Mouse (Mus musculus) myocyte (in vitro differentiated cells): ENCODE measurements around the gene Noxa1. TPM values are rescaled to one million over a fixed set of nuclear protein-coding genes. Genes with fewer than 3 reads are reported as not detected.

Source experiments
- H3K27me3 ChIP-seq: one replicate; pipeline ENCODE4 v1.6.1; 2011; ENCODE audit not compliant: control insufficient read depth, insufficient read depth, insufficient read length
- H3K36me3 ChIP-seq: one replicate; pipeline ENCODE4 v1.6.1; 2011; ENCODE audit not compliant: control insufficient read depth, insufficient read depth
- H3K4me2 ChIP-seq: one replicate; pipeline ENCODE4 v1.6.1; 2011; ENCODE audit warnings: low read depth, control low read depth
- H3K4me3 ChIP-seq: one replicate; pipeline ENCODE4 v1.5.1; 2011; ENCODE audit warnings: mild to moderate bottlenecking, control low read depth, moderate library complexity
- H3K79me2 ChIP-seq: one replicate; pipeline ENCODE4 v1.6.1; 2011; ENCODE audit not compliant: control insufficient read depth, insufficient read depth
- H3ac ChIP-seq: one replicate; pipeline ENCODE4 v1.6.1; 2011; ENCODE audit not compliant: control insufficient read depth, insufficient read length
- CEBPB ChIP-seq: IDR thresholded peaks from 2 replicates; pipeline ENCODE4 v1.6.1; 2011; ENCODE audit warnings: mild to moderate bottlenecking, moderate library complexity; ENCODE audit not compliant: poor library complexity, insufficient read depth, severe bottlenecking
- E2F4 ChIP-seq: IDR thresholded peaks from one replicate; pipeline ENCODE4 v1.6.1; 2011; ENCODE audit warnings: mild to moderate bottlenecking, control low read depth, moderate library complexity; ENCODE audit not compliant: insufficient read depth
- MAX ChIP-seq: IDR thresholded peaks from one replicate; pipeline ENCODE4 v1.6.1; 2011; ENCODE audit warnings: low read depth, mild to moderate bottlenecking, control low read depth
- MYOD1 ChIP-seq, 3 experiments: IDR thresholded peaks; one replicate each; pipeline ENCODE4 v1.6.1; 2011; ENCODE audit warnings: control low read depth in 2 of 3, low read depth in 2 of 3, mild to moderate bottlenecking in 2 of 3, moderate library complexity in 1 of 3; ENCODE audit not compliant: insufficient read length in 2 of 3, control insufficient read depth in 1 of 3
- MYOG ChIP-seq, 3 experiments: IDR thresholded peaks; one replicate each; pipeline ENCODE4 v1.6.1; 2011; ENCODE audit warnings: control low read depth in 2 of 3, low read depth in 2 of 3, mild to moderate bottlenecking in 2 of 3; ENCODE audit not compliant: insufficient read length in 2 of 3, control insufficient read depth in 1 of 3, insufficient read depth in 1 of 3
- POLR2A ChIP-seq: IDR thresholded peaks from one replicate; pipeline ENCODE4 v1.6.1; 2011; ENCODE audit warnings: low read depth, mild to moderate bottlenecking, control low read depth, moderate library complexity; ENCODE audit not compliant: insufficient read length
- POLR2AphosphoS2 ChIP-seq: IDR thresholded peaks from one replicate; pipeline ENCODE4 v1.6.1; 2011; ENCODE audit warnings: low read depth, control low read depth; ENCODE audit not compliant: insufficient read length
- REST ChIP-seq: IDR thresholded peaks from one replicate; pipeline ENCODE4 v1.6.1; 2011; ENCODE audit warnings: mild to moderate bottlenecking, control low read depth, moderate library complexity; ENCODE audit not compliant: insufficient read depth, insufficient read length
- SRF ChIP-seq: IDR thresholded peaks from one replicate; pipeline ENCODE4 v1.6.1; 2011; ENCODE audit warnings: low read depth; ENCODE audit not compliant: control insufficient read depth, insufficient read length
- TCF12 ChIP-seq: IDR thresholded peaks from one replicate; pipeline ENCODE4 v1.6.1; 2011; ENCODE audit warnings: mild to moderate bottlenecking, control low read depth; ENCODE audit not compliant: poor library complexity, insufficient read depth, severe bottlenecking
- TCF3 ChIP-seq: IDR thresholded peaks from one replicate; pipeline ENCODE4 v1.6.1; 2011; ENCODE audit warnings: low read depth, control low read depth; ENCODE audit not compliant: insufficient read length
- USF1 ChIP-seq: IDR thresholded peaks from one replicate; pipeline ENCODE4 v1.6.1; 2011; ENCODE audit warnings: low read depth, mild to moderate bottlenecking, control low read depth, moderate library complexity
- polyA plus RNA-seq: library from polyadenylated mRNA; unstranded; fragments of >200 nt; fragmentation: generic; extraction: Trizol; gene quantifications from one replicate; pipeline ENCODE4 v1.2.1, GENCODE M21; 2012; ENCODE audit warnings: missing spikeins

The Noxa1 gene
- polyA plus RNA-seq, 1 experiment = not detected

DNA sequence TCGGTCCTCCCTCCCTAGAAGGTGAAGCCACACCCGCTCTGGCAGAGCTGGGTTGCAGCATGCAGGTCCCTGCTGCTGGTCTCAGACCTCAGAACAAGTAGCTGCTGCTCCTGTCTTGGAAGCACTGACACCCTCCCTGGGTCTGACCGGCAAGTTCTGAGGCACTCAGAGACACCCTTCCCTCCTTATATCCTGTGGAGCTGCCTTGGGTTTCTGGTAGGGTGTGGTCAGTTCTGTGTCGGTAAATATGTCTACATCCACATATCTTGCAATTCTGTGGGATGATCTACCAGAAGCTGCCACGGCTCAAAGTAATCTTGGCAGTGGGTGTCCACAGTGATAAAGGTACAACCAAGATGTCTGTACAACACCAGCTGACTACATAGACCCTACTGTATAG, 28.6 kb upstream of the Noxa1 start:
- no peak overlapping the region for H3K4me2 ChIP-seq
- H3K27me3 ChIP-seq = no peaks in the 10 kb centered on the region
- H3K4me3 ChIP-seq = no peak overlapping the region
- no peaks in the 10 kb centered on the region for H3K79me2 ChIP-seq
- H3K36me3 ChIP-seq = no peaks in the 10 kb centered on the region
- H3ac ChIP-seq = no peak overlapping the region
- no peak for TF ChIP-seq POLR2AphosphoS2
- no peak for TF ChIP-seq TCF12
- no peak for TF ChIP-seq TCF3
- no peak for TF ChIP-seq POLR2A
- no peak for TF ChIP-seq SRF
- TF ChIP-seq CEBPB = no peak
- no peak for TF ChIP-seq E2F4

DNA sequence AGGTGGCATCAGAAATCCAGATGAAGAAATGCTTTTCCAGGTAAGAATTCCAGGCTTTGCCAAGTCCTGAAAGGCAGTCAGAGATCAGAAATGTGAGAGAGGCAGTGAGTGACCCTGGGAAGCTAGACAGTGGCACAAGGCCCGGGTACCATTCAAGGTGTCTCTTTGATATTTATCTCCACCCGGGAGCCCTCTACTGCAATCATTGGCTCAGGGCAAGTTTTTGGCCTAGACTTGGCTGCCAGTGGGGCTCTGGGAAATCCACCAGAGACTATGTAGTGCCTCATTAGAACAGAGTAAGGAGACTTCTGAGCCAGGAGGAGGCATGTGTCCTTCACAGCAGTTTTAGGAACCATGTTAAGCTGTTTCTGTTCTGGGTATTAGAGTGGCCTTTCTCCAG, 27.7 kb upstream of the Noxa1 start:
- Histone ChIP-seq H3ac (no peak overlapping the region), H3K36me3 (no peaks in the 10 kb centered on the region), H3K79me2 (no peaks in the 10 kb centered on the region), H3K4me2 (no peak overlapping the region), H3K4me3 (no peak overlapping the region), H3K27me3 (no peaks in the 10 kb centered on the region)
- no peak for TF ChIP-seq E2F4
- TF ChIP-seq POLR2AphosphoS2 = no peak
- TF ChIP-seq MYOG (IDR thresholded peaks at IDR 0.05; ENCODE audit: control insufficient read depth in 1 of 3, insufficient read depth in 1 of 3, insufficient read length in 2 of 3, low read depth in 2 of 3) = no peak

- Histone ChIP-seq H3K4me3 (no peak overlapping the region), H3K36me3 (no peaks in the 10 kb centered on the region), H3K4me2 (no peak overlapping the region), H3K79me2 (no peaks in the 10 kb centered on the region), H3K27me3 (no peaks in the 10 kb centered on the region), H3ac (no peak overlapping the region)
- TF ChIP-seq POLR2AphosphoS2 (no peak), SRF (no peak), CEBPB (no peak), POLR2A (no peak), TCF3 (no peak), USF1 (no peak), REST (no peak), TCF12 (no peak), MYOD1 (IDR thresholded peaks at IDR 0.05; ENCODE audit: control insufficient read depth in 1 of 3, insufficient read length in 2 of 3, low read depth in 2 of 3) (no peak)
Measured at GRCm38 (mm10) chr2:25120963-25121362, 26.0 kb upstream of the Noxa1 start.

GRCm38 (mm10) chr2:25115442-25115841, 20.5 kb upstream of the Noxa1 start:
- no peak overlapping the region for H3K4me3 ChIP-seq
- H3ac ChIP-seq = no peak overlapping the region
- peak overlapping the region; percentile 19 for H3K4me2 ChIP-seq
- TF ChIP-seq MYOD1 (IDR thresholded peaks at IDR 0.05; ENCODE audit: control insufficient read depth in 1 of 3, insufficient read length in 2 of 3, low read depth in 2 of 3) (peak in 1 of 3 experiments; percentile 33), SRF (no peak), POLR2AphosphoS2 (no peak), CEBPB (no peak), TCF12 (no peak), REST (no peak), E2F4 (no peak), MYOG (IDR thresholded peaks at IDR 0.05; ENCODE audit: control insufficient read depth in 1 of 3, insufficient read depth in 1 of 3, insufficient read length in 2 of 3, low read depth in 2 of 3) (peak in 1 of 3 experiments; percentile 21), USF1 (no peak), MAX (no peak)
- no peaks in the 10 kb centered on the region for H3K79me2 ChIP-seq
- no peaks in the 10 kb centered on the region for H3K36me3 ChIP-seq
- no peaks in the 10 kb centered on the region for H3K27me3 ChIP-seq

DNA sequence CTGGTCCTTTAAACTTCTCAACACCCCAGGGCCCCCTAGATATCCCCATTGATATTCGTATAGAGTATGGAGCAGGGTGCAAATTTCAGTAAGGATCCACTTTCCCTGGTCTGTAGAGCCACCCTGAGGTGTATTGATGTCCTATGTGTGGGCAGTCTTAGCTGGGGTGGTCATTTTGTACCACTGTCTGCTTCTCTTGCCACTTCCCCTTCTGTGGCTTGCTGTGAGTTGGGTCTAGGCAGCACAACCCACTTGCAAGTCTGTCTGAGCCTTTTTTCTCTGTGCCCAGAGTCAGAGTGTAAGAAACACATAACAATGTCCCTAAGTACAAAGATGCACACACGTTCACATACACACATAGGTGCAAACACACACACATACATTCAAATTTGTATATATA, 19.4 kb upstream of the Noxa1 start:
- TF ChIP-seq E2F4 (no peak), REST (no peak), USF1 (no peak), TCF3 (no peak), MYOG (IDR thresholded peaks at IDR 0.05; ENCODE audit: control insufficient read depth in 1 of 3, insufficient read depth in 1 of 3, insufficient read length in 2 of 3, low read depth in 2 of 3) (no peak), MYOD1 (IDR thresholded peaks at IDR 0.05; ENCODE audit: control insufficient read depth in 1 of 3, insufficient read length in 2 of 3, low read depth in 2 of 3) (no peak), CEBPB (no peak), SRF (no peak), POLR2A (no peak), POLR2AphosphoS2 (no peak), MAX (no peak), TCF12 (no peak)

More for the DNA sequence above, 19.4 kb upstream of the Noxa1 start:
- Histone ChIP-seq H3K27me3 (no peaks in the 10 kb centered on the region), H3K4me2 (no peak overlapping the region), H3ac (no peak overlapping the region), H3K36me3 (no peaks in the 10 kb centered on the region), H3K4me3 (no peak overlapping the region), H3K79me2 (no peaks in the 10 kb centered on the region)
